In genomic region chr7:16102686-16103226, GRCm38 (mm10) we compare ENCODE assay signal across 20 mouse cellular contexts. TPM values are rescaled to one million over a fixed set of nuclear protein-coding genes. Genes with fewer than 3 reads are reported as not detected.
DNase-seq lines count a peak whose midpoint lies in the region; TF ChIP-seq lines count a peak whose summit lies in the region.
"Had no signal": no experiment of that assay in that cellular context is flagged by ENCODE, and none has a peak within 500 bp of the region (broad histone marks: within the 10 kb centered on the region; RNA-seq: fewer than 3 reads in every experiment).

No protein-coding gene starts in this region.

- H3K4me3 ChIP-seq in gastrocnemius, adult 2 months = peak overlapping the region; percentile 52
- no peak overlapping the region for H3K4me3 ChIP-seq in cortical plate, adult 2 months (ENCODE audit: insufficient read depth, low read length)
- H3K4me3 ChIP-seq: embryonic facial prominence, embryonic 15.5 days; heart, embryonic 10.5 days; hindbrain, embryonic 15.5 days; liver, embryonic 12.5 days; lung, embryonic 15.5 days had no signal

- no peak for TF ChIP-seq POLR2A in cortical plate, adult 2 months (IDR thresholded peaks at IDR 0.05; ENCODE audit: extremely low read depth, insufficient read depth, low read length)

- intact Hi-C loops in gastrocnemius, adult 2 months (cut with DNase I) = no loop called here

- no peak for DNase-seq in gastrocnemius, adult 2 months
- no peak for DNase-seq in gastrocnemius, postnatal 25 days
- peak; percentile 6 to 24 for DNase-seq in left cerebral cortex, adult 8-10 months (ENCODE audit: low spot score in 2 of 2)
- no peak for DNase-seq in left cerebral cortex, adult 11 months (ENCODE audit: low spot score)
- DNase-seq in ZHBTc4 (ENCODE audit: low read depth, low spot score) = peak; percentile 27
- no peak for DNase-seq in ovary, postnatal 14 days (ENCODE audit: low spot score)
- DNase-seq: kidney, adult 18-20 months; kidney, postnatal 14 days; layer of hippocampus, adult 9-11 months; left cerebral cortex, postnatal 4 days; right cerebral cortex, adult 18-20 months; thymus, postnatal 4 days had no signal

- H3K4me1 ChIP-seq in cortical plate, adult 2 months (ENCODE audit: control insufficient read depth, insufficient read depth, low read length) = peaks cover 30% of the 10 kb centered on the region

- peak overlapping the region; percentile 95 for H3K27ac ChIP-seq in gastrocnemius, adult 2 months
- H3K27ac ChIP-seq in cortical plate, adult 2 months (ENCODE audit: insufficient read depth, low read length) = peak overlapping the region; percentile 69
- H3K27ac ChIP-seq: heart, embryonic 10.5 days; liver, embryonic 12.5 days; lung, embryonic 15.5 days had no signal

- TF ChIP-seq CTCF in gastrocnemius, adult 2 months (IDR thresholded peaks at IDR 0.05) = no peak
- TF ChIP-seq CTCF in cortical plate, adult 2 months (IDR thresholded peaks at IDR 0.05; ENCODE audit: extremely low read depth, insufficient read depth, low read length) = no peak

RNA-seq across cellular contexts. Expression of gene Napa, which starts 4.5 kb away (rescaled TPM):
- 100 to 1,000 TPM in 1 of 2 experiments, 10 to 100 TPM in 1; 99.2 to 113 TPM for total RNA-seq in gastrocnemius, adult 2 months (2021)
- 100 to 1,000 TPM in 1 of 2 experiments, 10 to 100 TPM in 1; 71.2 to 105 TPM for total RNA-seq in gastrocnemius, postnatal 25 days (2021)
- total RNA-seq in left cerebral cortex, adult 8-10 months (2022) = 100 to 1,000 TPM; 256 to 282 (median 272) TPM
- polyA plus RNA-seq in cortical plate, adult 2 months (2012; rRNA removed) = 436 and 444 TPM in 2 replicates

RNA-seq across cellular contexts. Expression of gene Kptn, which starts 16.9 kb away (rescaled TPM):
- total RNA-seq in gastrocnemius, adult 2 months (2021) = 10 to 100 TPM; 10.3 to 16.0 TPM
- 10 to 100 TPM; 10.7 to 11.1 TPM for total RNA-seq in gastrocnemius, postnatal 25 days (2021)
- 10 to 100 TPM; 41.8 to 46.6 (median 42.4) TPM for total RNA-seq in left cerebral cortex, adult 8-10 months (2022)
- polyA plus RNA-seq in cortical plate, adult 2 months (2012; rRNA removed) = 51.3 and 58.5 TPM in 2 replicates

RNA-seq across cellular contexts. Expression of gene Slc8a2, which starts 26.9 kb away (rescaled TPM):
- under 1 TPM; 0.08 to 0.28 TPM for total RNA-seq in gastrocnemius, adult 2 months (2021)
- under 1 TPM; 0.15 to 0.16 TPM for total RNA-seq in gastrocnemius, postnatal 25 days (2021)
- 100 to 1,000 TPM; 210 to 222 (median 213) TPM for total RNA-seq in left cerebral cortex, adult 8-10 months (2022)
- 164 and 183 TPM in 2 replicates for polyA plus RNA-seq in cortical plate, adult 2 months (2012; rRNA removed)
- total RNA-seq: monocyte, adult 5-6 weeks had no signal
- polyA plus RNA-seq: liver, embryonic 12.5 days had no signal

RNA-seq across cellular contexts. Expression of gene Zfp541, which starts 41.1 kb away (rescaled TPM):
- total RNA-seq in gastrocnemius, adult 2 months (2021) = not detected
- total RNA-seq in gastrocnemius, postnatal 25 days (2021) = not detected
- under 1 TPM; 0.59 to 0.81 (median 0.68) TPM for total RNA-seq in left cerebral cortex, adult 8-10 months (2022)
- 0.45 and 0.52 TPM in 2 replicates for polyA plus RNA-seq in cortical plate, adult 2 months (2012; rRNA removed)
- total RNA-seq: monocyte, adult 5-6 weeks had no signal
- polyA plus RNA-seq: forebrain, embryonic 11.5 days; heart, embryonic 10.5 days; liver, embryonic 12.5 days; lung, embryonic 15.5 days had no signal

RNA-seq across cellular contexts. Expression of gene Bicra, which starts 55.0 kb away (rescaled TPM):
- 1 to 10 TPM; 6.8 to 7.1 TPM for total RNA-seq in gastrocnemius, adult 2 months (2021)
- total RNA-seq in gastrocnemius, postnatal 25 days (2021) = 1 to 10 TPM; 5.1 to 6.1 TPM
- total RNA-seq in left cerebral cortex, adult 8-10 months (2022) = 10 to 100 TPM; 10.2 to 15.0 (median 13.0) TPM
- polyA plus RNA-seq in cortical plate, adult 2 months (2012; rRNA removed) = 7.8 and 8.5 TPM in 2 replicates

Comparison
In these comparisons a context has a peak if more than half of its experiments do, and no peak if none do; other contexts are left out.
1. DNase-seq: peak in left cerebral cortex, adult 8-10 months (2 of 2) and ZHBTc4 (single experiment); none in gastrocnemius, adult 2 months (single experiment), gastrocnemius, postnatal 25 days (single experiment), left cerebral cortex, adult 11 months (single experiment) and ovary, postnatal 14 days (single experiment).
2. RNA of gene Slc8a2, which starts 26.9 kb away (total RNA-seq): 210 to 222 TPM in left cerebral cortex, adult 8-10 months; 0.08 to 0.28 TPM in gastrocnemius, adult 2 months and 0.15 to 0.16 TPM in gastrocnemius, postnatal 25 days; every median in the first group is over 100 times any median in the second.